Mouse (Mus musculus) lung, postnatal 4 days (tissue): ENCODE data around the gene Hnrnpa1.
"Not testable (repeated sequence)": the region's sequence is repeated elsewhere in the genome, so short reads cannot be mapped to it uniquely, and the experiment has no call there.

Experiments used
- DNase-seq, 2 experiments: peaks; one replicate each; pipeline ENCODE4 v3.0.0; 2021

Hnrnpa1 gene

DNA sequence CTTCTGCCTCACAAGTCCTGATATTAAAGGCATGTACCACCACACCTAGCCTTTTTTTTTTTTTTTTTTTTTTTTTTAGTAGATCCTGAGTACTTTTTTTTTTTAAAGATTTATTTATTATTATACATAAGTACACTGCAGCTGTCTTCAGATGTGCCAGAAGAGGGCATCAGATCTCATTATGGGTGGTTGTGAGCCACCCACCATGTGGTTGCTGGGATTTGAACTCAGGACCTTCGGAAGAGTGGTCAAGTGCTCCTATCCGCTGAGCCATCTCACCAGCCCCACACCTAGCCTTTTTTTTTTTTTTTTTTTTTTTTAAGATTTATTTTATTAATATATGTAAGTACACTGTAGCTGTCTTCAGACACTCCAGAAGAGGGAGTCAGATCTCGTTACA is 35.7 kb downstream of the Hnrnpa1 start:
- not testable (repeated sequence) for DNase-seq

DNA sequence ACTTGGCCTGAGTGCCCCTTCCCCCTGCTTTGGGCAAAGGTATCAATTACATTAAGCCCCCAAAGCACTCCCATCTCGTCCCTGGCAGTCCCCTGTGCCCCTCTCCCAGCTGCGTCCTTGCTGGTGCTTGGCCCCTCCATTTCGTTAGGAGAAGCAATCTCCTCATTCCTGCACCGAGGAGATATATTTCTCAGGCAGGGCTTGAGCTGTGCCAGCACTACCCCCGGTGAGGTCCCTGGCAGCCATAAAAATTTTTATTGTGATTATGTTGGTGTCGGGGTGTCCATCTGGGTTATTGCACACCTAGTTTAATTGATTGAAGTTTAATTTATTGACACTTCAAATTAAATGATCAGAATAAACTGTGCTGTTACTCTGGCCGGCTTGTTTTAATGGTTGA is 37.7 kb downstream of the Hnrnpa1 start:
- no peak for DNase-seq

DNA sequence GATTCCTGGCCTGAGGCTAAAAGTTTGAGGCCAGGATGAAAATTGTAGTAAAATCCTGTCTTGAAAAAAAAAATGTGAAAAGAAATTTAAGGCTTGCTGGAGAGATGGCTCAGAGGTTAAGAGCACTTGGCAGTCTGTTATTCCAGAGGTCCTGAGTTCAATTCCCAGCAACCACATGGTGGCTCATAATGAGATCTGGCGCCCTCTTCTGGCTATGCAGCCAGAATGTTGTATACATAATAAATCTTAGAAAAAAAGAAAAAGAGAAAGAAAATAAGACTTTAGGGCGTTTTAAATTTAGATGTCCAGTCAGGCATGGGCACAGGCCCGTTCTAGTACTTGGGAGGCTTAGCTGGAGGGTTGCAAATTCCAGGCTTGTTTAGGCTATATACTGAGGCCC is 39.5 kb downstream of the Hnrnpa1 start:
- peak in 1 of 2 experiments; percentile 48 for DNase-seq

DNA sequence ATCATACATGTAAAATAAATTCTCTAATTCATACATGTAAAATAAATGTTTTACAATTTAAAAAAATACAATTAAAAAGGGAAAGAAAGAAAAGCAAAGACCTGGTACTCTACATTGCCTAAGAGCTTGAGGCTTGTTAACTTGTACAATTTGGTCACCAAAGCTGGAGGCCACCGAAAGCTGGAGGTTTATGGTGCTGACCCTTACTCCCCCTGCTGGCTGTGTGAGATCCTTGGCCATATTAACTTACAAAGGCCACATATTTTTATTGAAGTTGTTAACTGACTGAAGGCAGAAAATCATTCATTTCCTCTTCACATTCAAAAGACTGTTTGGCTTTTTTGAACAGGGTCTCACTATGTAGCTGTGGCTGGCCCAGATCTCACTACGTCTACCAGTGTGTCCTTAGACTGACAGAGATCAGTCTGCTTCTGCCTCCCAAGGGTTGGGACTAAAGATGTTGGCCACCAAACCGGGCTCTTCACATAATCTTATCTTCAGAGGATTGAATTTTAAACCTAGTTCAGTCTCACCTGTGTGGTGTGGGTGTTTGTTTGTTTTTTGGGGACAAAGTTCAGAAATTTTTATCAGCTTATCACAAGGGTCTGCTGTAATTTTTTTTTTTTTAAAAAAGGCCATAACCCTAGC is 40.7 kb downstream of the Hnrnpa1 start:
- DNase-seq: peak in 1 of 2 experiments; percentile 58

- DNase-seq: no peak
Measured at GRCm38 (mm10) chr15:103281465-103282205, 41.4 kb downstream of the Hnrnpa1 start.

DNA sequence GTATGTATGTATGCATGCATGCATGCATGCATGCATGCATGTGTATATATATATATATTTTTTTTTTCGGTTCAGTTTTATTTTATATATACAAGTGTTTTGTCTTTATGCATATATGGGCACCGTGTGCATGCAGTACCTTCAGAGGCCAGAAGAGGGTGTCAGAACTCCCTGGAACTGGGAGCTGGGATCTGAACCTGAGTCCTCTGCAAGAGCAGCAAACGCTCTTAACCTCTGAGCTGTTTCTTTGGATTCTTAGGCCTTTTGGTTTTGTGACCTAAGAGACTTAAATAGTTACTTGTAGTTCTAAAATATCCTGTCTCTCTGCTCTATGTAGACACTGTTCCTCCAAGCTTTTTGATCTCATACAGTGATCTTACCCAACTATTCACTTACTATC is 43.8 kb downstream of the Hnrnpa1 start:
- DNase-seq: peak in 1 of 2 experiments; percentile 74

- peak in 1 of 2 experiments; percentile 36 for DNase-seq
Measured at GRCm38 (mm10) chr15:103284647-103285046, 44.4 kb downstream of the Hnrnpa1 start.

- DNase-seq: peak; percentile 57 to 77
Measured at GRCm38 (mm10) chr15:103285778-103286417, 45.7 kb downstream of the Hnrnpa1 start.

- DNase-seq: no peak
Measured at GRCm38 (mm10) chr15:103289600-103289999, 49.4 kb downstream of the Hnrnpa1 start.

DNA sequence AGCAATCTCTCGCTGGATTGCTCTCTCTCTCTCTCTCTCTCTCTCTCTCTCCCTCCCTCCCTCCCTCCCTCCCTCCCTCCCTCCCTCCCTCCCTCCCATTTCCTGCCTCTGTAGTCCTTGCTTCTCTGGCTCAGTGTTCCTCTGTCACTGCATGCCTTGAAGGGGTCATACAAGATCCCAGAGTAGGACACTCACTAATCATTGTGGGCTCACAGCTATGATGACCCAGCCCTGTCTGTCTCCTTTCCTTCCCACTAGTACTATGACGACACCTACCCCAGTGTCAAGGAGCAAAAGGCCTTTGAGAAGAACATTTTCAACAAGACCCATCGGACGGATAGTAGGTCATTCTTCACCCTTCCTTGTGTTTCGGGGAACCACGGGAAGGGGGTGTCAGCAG is 50.2 kb downstream of the Hnrnpa1 start:
- no peak for DNase-seq

DNA sequence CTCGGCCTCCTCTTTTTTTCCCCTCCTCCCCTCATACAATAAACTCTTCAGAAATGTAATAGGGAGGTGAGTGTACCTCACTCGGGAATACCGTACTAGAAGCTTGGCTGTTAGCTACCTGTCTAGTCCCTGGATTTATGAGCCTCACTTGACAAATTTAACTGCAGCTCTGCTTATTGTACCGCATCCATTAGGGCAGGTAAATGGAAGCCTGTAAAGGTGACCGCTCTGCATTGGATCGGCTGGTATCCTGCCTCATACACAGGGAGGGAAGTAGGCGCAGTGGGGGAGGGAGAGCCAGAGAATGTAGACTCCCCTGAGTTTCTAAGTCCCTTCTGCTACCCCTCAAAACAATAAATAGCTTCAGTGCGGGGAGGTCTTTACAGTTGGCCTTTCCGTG is 50.6 kb downstream of the Hnrnpa1 start:
- no peak for DNase-seq

DNA sequence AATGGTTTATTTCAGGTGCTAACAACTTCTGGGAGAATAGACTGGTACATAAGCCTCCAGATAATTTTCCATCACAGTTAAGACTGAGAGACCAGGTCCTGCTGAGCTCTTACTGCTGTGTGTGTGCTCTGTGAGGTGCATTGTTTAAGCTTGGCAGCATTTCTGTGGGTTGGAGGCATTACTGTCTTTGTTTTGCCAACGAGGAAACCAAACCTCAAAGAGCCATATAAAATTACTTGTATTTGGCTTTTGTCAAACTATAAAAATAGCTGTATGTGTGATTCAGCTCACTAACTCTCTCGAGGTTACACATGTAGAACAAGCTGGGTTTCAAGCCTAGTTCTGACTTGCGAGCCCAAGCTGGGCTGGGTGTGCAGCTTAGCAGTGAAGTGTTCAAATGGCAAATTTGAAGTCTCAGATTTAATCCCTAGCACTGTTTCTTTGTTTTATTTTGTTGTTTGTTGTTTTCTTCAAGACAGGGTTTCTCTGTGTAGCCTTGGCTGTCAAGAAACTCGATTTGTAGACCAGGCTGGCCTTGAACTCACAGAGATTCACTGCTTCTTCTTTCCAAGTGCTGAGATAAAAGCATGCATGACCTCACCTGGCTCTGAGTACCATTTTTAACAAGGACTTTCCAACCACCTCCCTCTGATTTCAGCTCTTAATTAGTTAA is 52.6 kb downstream of the Hnrnpa1 start:
- no peak for DNase-seq

GRCm38 (mm10) chr15:103293375-103293774 is 53.1 kb downstream of the Hnrnpa1 start:
- no peak for DNase-seq

DNA sequence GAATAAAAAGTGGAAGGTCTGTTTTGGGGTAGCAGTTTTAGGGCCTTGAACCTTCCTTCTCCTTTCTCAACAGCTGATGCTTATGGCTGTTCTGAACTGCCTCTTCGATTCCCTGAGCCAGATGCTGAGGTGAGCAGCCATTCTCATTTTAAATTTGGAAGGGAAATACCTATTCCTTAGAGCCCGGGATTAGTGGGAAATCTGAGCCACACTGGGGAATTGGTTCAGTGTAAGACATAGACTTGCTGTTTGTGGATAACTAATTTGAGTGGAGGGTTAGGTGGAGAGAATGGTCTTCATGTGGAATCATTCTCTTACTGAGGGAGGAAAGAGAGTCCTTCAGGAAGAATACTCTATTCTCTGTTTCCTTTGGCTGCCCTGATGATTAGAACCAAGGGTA is 54.4 kb downstream of the Hnrnpa1 start:
- no peak for DNase-seq

DNA sequence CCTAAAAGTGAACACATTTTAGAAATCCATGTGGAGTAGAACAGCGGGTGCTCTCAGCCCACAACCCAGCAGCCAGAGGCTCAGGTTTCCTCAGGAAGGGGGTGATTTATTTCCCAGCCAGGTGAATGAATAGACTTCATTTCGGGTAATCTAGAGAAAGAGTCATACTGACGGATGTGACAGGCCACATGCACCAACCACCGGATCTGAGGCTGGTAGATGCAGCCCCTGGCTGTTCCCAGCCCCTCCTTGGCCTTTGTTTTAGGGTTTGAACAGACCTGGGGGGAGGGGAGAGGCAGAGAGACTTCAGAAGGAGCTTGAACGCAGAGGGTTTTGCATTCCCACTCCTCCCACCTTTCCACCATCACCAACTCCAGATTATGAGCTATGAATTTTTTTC is 55.6 kb downstream of the Hnrnpa1 start:
- no peak for DNase-seq
